Mouse (Mus musculus): ENCODE data around the gene Gm49405.
"Not testable (repeated sequence)": the region's sequence is repeated elsewhere in the genome, so short reads cannot be mapped to it uniquely, and the experiment has no call there.

Gm49405 gene

DNA sequence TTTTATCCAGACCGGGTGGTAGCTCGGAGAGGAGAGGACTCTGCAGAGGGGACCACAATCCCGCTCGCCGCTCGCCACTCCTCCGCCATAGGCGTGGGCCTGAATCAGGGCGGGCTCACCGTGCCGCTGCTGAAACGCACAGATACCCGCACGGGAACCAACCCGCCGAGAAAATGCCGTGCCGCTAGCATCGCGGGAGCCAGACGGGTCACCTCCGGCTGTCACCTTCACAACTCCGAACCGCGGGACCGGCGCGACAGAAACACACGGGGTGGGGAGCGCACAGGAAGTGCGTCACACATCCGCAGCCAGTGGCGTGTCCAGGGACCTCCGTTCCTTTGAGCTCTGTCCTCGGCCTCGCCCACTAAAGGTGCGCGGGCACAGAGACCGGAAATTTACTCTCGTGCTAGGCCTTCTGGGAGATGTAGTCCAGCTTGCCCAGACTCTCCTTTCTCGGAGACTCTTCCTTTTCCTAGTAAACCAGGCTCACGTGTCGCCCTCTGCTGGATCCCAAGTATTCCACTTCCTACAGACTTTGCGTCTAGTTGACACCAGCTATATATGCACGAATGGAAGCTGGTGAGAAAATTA is 12.1 kb downstream of the Gm49405 start, which contains the start of gene Ndufv1:
TSS of gene Ndufv1 (minus strand) at position 375 of the 591 bp plus-strand sequence.
- CTCF ChIA-PET, result interaction anchor here (0.7 kb wide), 1 partner anchor 216 kb away, joined by 3 read pairs; no protein-coding TSS in a partner anchor

DNA sequence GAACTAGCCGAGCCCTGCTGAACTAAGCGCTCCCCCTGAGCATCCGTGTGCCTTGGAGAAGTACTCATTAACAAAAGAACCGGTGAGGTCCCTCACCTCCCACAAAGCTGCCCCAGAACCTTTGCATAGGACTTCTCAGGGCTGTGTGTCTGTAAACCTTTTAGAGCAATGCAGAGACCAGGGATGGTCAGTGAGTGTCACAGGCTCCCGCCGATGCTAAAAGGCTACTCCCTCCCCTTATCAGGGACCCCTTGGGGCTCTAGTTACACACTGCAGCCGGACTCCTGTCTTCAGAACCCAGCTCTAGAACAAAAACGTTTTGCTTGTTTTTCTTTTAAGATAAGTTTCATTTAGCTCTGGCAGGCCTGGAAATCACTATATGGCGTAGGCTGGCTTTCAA is 12.6 kb downstream of the Gm49405 start:
- CTCF ChIA-PET, result no interaction called here

DNA sequence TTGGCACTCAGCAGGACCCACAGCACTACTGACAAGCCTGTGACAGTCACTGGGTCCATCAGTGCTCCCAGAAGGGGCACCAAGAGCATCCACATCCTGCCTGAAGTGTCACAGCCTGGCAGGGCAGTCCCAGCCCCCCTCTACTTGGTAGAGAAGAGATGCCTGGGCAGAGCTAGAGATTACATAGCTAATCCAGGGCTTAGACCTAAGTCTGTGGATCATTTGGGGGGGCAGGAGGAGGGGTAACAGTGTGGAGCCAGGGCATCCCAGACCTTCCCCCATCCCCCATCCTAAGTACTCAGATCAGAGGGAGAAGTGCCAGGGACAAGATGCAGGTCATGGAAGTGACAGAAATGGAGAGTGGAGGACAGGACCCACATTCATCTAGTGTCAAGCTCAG is 14.4 kb downstream of the Gm49405 start:
- CTCF ChIA-PET, result no interaction called here

DNA sequence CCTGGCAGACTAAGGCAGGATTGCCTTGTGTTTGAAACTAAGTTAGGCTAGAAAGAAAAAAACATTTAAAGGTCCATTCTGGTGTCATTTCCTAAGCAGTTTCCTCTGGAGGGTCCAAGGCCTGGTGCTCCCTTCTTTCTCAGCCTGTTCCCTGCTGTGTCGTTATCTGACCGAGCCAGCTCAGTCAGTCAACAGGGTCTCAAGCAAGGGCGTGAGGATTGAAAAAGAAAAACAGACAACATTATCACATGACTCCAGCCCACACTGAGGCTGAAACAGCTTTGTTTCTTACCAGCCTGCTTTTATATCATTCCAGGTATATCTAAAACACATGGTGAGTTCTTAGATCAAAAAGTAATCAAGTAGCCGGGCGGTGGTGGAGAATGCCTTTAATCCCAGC is 15.2 kb downstream of the Gm49405 start:
- CTCF ChIA-PET, result interaction anchor here (0.6 kb wide), 1 partner anchor 28 kb away, joined by 3 read pairs; no protein-coding TSS in a partner anchor

DNA sequence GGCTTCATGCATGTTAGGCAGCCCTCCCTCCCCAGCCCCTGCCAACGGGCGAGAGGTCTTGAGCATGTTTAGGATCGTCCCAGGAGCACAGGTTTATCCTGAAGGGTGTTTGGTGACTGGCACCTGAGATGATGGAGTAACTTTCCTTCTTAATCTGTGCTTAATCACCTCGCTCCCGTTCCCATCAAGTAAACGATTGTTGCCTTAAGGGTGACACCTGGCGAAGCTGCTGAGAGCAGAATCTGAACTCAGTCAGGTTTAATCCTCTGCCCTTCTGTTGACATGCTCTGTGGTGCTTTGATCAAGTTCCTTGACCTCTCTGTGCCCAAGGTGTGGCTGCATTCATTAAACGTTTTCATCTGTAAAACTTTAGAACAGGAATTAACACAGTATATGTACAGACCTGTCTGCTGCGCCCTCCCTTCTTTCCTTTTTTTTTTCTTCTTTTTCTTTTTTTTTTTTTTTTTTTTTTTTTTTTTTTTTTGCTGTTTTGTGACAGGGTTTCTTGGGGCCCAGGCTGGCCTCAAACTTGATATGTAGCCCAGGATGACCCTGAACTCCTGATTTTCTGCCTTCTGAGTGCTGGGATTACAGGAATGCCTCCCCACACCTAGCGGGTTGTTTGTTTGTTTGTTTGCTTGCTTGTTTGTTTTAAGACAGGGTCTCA is 17.6 kb downstream of the Gm49405 start:
- CTCF ChIA-PET, result interaction anchor here (1.6 kb wide), 1 partner anchor 30 kb away, joined by 11 read pairs; no protein-coding TSS in a partner anchor

DNA sequence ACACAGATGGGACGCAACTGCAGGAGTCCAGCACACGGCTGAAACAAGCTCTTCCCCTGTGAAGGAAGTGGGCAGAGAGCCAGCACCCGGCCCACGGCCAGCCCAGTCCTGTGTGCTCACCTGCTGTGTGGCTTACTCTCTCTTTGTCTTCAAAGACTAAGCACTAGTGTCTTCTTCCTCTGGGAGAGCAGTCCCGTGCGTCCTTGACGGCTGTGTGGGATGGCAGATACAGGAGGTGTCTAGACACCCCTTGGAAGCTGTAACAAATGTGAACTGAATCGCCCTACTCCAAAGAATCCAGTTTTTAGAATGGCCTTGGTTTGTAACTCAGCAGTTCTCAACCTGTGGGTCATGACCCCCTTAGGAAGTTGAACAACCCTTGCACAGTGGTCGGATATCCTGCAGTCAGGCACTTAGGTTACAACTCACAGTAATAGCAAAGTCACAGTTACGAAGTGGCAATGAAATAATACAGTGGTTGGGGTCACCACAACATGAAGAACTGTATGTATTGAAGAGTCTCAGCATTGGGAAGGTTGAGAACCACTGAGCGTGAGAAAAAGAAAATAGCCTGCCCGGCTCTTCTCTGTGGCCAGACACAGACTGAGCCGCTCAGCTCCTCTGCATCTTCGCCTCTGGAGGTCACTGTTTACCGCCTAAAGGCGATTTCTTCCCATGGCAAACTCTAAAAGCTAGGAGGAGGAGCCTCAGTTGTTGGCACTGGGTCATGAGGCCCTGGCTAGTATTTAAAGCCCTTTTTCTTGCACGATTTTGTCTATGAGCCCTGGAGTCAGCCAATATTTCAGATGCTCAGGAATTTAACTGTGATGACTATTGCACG is 18.5 kb downstream of the Gm49405 start:
- CTCF ChIA-PET, result interaction anchor here (0.5 to 1.6 kb wide), 4 partner anchors 29 to 291 kb away, joined by 3 to 11 read pairs (median 6); no protein-coding TSS in a partner anchor

DNA sequence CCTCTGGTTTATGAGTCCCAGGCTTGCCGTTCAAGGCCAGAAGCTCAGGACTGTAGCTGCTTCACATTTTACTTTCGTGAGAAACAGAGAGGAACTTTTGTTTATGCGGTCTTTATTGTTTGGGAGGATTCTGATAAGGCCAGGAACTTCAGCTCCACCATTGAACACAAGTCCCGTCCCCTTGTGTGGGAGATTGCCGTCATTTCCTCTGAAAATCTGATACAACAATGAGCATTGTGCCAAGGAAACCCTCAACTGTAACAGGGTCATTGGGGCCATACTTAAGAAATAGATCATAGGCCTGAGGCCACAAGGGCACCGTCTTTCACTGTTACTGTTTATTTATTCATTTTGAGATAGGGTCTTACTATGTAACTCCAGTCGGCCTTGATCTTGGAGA is 22.8 kb downstream of the Gm49405 start:
- CTCF ChIA-PET, result no interaction called here

DNA sequence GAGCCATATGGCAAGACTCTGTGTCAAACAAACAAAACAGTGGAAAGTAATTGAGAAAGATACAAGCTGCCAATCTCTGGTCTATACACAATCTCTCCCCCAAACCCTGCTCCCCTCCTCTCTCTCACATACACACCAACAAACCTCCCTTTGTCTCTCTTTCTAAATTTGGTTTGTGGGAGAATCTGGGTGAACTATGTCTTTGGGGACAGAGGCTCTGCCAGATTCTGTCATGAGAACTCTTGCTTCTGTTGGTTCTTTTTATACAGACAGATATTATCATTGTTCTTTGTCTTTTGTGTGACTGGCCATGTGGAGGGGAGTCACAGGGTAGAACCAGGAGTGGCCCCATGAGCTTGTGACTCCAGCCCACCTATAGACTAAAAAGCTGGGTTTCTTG is 27.1 kb downstream of the Gm49405 start:
- CTCF ChIA-PET, result interaction anchor here (0.6 to 1.3 kb wide), 3 partner anchors 10 to 107 kb away, joined by 3 to 4 read pairs (median 3); partner anchors contain the start of genes Gstp1 and Gstp2

DNA sequence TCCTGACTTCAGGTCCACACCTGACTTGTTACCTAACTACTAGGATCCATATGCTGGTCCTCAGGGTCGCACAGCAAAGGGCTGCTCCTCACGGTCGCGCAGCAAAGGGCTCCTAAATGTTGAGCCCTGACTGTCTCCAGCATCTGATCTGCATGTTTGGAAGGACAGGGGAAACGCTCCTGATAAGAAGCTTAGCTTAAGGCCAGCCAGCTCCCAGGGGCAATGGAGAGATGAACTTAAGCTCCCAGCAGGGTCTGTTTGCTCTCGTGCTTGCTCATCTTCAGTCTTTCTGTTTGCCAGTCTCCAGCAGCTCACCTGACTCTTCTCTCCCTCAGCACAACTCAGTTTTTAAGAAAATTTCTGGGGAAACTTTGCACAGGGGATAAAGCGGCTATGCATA is 32.2 kb downstream of the Gm49405 start:
- CTCF ChIA-PET, result no interaction called here

DNA sequence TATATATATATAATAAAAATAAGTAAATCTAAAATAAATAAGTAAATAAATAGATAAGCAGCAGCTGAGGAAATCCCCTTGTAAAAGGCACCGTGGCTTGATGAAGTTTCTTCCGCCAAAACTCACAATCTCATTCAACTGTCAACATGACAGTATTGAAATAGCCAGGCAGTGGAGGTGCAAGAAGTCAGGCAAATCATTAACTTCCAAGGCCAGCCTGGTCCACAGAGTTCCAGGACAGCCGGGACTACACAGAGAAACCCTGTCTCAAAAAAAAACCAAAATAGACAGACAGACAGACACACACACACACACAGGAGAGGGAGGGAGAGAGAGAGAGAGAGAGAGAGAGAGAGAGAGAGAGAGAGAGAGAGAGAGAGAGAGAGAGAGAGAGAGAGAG is 32.9 kb downstream of the Gm49405 start:
- CTCF ChIA-PET, result no interaction called here

DNA sequence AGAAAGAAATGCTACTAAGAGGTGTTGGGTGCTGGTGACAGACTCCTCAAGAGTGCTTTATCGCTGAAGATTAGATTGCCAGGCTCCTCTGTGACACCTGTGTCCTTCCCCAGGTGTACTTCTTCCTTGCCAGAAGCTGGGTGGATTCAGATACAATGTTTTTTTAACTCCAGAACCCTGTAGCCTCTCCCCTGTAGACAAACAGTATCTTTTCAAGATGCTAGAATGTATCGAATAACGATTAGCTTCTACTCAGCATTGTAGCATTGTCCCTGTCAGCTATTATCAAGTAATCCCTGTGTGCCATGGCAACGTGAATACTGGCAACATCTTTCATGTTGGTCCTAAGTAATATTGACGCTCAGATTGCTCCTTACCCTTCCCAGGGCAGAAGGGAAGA is 33.3 kb downstream of the Gm49405 start:
- CTCF ChIA-PET, result interaction anchor here (0.6 kb wide), 1 partner anchor 271 kb away, joined by 3 read pairs; no protein-coding TSS in a partner anchor

DNA sequence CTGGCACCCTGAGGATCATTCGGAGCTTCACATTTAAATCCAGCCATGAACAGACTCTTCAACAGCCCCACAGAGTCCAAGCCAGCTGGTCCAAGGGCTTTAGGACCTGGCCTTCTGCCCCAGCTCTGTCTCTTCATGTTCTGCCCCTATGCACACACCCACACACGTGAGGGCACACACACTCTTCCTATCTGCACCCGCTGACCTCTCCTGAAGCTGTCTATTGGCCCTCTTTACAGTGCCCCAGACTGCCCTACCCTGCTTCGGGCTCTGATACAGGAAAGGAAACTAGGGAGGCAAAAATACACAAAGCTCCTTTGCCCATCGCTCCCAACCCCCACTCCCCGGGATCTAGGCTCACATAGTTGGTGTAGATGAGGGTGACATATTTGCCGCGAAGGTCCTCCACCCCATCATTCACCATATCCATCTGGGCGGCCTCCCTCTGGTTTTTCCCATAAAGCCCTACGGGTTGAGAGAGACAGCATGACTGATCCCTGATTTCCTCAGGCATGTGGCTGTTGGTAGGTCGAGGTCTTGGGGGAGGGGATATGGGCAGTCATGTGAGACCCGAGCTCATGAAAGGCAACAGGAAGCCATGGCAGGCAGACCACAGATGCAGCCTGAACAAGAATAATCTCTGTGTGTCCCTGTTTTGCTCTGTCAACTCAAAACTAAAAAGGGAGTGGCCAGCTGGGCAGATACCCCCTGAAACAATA is 36.1 kb downstream of the Gm49405 start:
- CTCF ChIA-PET, result no interaction called here

DNA sequence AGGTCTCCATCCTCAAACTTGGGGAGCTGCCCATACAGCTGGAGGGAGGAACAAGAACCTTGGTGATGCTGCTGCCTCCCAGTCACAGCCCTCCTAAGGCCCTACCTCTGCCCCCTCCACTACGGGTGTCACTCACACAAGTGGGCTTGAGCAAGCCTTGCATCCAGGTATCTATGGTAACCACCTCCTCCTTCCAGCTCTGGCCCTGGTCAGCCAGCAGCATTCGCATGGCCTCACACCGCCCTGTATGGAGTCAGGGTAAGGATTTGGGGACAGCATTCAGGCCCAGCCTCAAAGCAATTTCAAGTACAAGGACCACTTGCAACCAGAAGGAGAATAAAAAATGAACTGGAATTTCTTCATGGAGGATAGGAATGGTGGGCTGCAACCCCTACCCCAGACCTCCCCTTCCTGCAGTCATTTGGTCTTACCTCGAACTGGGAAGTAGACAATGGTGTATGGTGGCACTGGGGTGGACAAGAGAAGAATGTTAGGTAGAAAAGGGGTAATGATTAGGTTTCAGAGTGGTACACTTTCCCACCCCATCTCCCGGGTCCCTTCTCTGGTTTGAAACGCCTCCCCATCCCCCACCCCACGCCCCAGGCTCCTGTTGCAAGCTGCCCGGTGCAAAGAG is 36.8 kb downstream of the Gm49405 start:
- CTCF ChIA-PET, result interaction anchor here (0.6 kb wide), 1 partner anchor 10 kb away, joined by 4 read pairs; no protein-coding TSS in a partner anchor

DNA sequence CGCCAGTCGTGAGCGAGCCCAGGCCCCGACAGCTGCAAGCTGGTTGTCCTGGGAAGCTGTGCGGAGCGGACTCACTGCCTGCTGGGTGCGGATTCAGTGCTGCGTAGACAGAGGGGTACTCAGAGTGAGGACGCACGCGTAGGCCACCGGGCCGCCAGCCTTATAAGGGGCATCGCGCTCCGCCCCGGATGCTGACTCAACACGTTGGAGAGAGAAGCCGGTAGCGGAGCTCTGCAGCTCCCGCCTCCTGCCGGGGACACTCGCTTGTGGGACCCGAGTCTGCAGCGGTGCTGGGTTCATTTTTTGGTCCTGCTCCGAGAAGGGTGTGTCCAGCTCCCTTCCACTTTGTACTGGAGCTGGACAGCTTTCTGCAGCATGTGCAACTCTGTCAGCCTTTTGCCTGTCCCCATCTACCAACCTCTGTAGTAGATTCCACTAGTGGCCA is 37.4 kb downstream of the Gm49405 start, which contains the start of gene Gstp1:
TSS of gene Gstp1 (minus strand) at position 198 of the 445 bp plus-strand sequence.
- CTCF ChIA-PET, result interaction anchor here (0.6 kb wide), 1 partner anchor 10 kb away, joined by 4 read pairs; no protein-coding TSS in a partner anchor

DNA sequence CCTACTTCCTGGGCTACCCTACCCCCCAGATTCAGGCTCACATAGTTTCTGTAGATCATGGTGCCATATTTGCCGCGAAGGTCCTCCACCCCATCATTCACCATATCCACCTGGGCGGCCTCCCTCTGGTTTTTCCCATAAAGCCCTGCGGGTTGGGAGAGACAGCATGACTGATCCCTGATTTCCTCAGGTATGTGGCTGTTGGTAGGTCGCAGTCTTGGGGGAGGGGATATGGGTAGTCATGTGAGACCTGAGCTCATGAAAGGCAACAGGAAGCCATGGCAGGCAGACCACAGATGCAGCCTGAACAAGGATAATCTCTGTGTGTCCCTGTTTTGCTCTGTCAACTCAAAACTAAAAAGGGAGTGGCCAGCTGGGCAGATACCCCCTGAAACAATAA is 40.5 kb downstream of the Gm49405 start:
- CTCF ChIA-PET, result not testable (repeated sequence)

DNA sequence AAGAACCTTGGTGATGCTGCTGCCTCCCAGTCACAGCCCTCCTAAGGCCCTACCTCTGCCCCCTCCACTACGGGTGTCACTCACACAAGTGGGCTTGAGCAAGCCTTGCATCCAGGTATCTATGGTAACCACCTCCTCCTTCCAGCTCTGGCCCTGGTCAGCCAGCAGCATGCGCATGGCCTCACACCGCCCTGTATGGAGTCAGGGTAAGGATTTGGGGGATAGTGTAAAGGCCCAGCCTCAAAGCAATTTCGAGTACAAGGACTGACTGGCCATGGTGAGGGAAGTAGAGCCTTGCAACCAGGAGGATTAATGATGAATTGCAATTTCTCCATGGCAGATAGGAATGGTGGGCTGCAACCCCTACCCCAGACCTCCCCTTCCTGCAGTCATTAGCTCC is 41.1 kb downstream of the Gm49405 start:
- CTCF ChIA-PET, result not testable (repeated sequence)

DNA sequence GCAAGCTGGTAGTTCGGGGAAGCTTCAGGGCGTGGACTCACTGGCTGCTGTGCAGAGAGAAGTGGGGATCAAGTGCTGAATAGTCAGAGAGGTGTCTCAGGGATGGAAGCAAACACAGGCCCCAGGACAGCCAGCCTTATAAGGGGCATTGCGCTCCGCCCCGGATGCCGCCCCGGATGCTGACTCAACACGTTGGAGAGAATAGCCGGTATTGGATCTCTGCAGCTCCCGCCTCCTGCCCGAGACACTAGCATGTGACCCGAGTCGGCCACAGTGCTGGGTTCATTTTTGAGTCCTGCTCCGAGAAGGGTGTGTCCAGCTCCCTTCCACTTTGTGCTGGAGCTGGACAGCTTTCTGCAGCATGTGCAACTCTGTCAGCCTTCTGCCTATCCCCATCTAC is 41.7 kb downstream of the Gm49405 start:
- CTCF ChIA-PET, result interaction anchor here (0.7 kb wide), 1 partner anchor 139 kb away, joined by 3 read pairs; no protein-coding TSS in a partner anchor

DNA sequence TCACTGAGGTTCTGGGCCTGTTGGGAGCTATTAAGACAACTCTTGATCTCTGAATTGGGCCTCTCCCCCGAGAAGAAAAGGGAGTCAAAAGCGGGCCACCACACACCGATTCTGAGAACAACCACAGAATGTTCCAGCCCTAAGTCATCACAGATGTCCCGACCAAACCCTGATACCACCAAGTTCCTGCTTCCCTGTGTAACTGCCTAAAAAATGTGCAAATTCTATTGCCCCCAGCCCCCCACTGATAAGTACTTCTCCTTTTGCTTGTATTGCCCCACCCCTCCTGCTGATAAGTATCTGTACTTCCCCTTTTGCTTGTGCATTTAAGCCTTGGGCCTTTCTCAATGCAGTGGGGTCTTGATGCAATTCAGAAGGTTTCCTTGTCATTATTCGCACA is 43.7 kb downstream of the Gm49405 start:
- CTCF ChIA-PET, result interaction anchor here (0.8 kb wide), 1 partner anchor 8 kb away, joined by 3 read pairs; no protein-coding TSS in a partner anchor

DNA sequence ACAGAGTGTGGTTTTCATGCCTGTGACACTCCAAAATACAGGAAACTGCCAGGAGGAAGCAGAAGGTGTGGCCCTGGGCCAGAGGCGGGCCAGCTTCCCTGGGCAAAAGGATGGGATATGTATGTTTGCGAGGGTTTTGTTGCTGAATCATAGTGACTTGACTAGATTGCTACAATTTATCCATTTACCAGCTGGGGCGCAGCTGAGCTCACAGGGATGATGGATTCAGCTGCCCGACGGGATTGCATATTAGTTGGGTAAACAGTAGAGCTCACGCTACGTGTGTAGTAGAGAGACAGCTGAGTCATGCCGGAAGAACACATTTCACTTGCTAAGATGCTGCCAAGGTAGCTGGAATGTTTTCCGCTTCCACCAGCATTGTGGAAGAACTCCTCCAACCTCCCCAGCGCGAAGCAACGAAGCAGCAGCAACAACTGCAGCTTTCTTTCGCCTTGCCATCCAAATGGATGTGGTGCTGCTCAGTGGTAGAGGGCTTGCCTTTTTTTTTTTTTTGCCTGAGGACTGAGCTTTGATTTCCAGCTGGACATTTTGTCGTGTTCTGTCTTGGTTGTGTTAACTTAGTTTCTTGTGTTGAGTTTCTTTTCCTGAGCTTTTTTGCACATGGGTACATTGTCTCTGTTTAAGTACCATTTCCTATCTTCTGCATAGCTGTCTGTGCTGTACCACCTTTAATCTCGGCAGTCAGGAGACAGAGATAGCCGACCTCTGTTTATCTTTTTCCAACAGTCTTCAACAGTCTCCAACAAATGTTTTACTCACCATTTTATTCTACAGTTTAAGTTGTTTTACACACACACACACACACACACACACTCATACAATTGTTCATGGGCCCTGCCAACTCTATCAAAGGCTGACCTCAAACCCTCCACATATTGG is 45.8 kb downstream of the Gm49405 start, which contains the start of gene Gstp2:
TSS of gene Gstp2 (minus strand) at position 58 of the 900 bp plus-strand sequence.
- CTCF ChIA-PET, result interaction anchor here (0.6 to 1.0 kb wide), 2 partner anchors 19 to 49 kb away, joined by 3 to 6 read pairs; no protein-coding TSS in a partner anchor

Measured in spleen, embryonic (tissue).